Mouse (Mus musculus): Measurements from ENCODE around the gene Map2k4. TPM values are rescaled to one million over a fixed set of nuclear protein-coding genes. Genes with fewer than 3 reads are reported as not detected.

The Map2k4 gene
- polyA plus RNA-seq, 1 experiment = 70.0 TPM

GRCm38 (mm10) chr11:65678824-65679402 lies 109.2 kb downstream of the Map2k4 start:
- no peaks in the 10 kb centered on the region for H3K27me3 ChIP-seq (ENCODE audit: control insufficient read depth, insufficient read depth, low read length, poor library complexity, severe bottlenecking)
- no peak overlapping the region for H3K4me3 ChIP-seq (ENCODE audit: low read depth, low read length)
- H3K9me3 ChIP-seq (replicated peaks; ENCODE audit: control insufficient read depth, insufficient read depth, low read length, poor library complexity, severe bottlenecking) = no peaks in the 10 kb centered on the region
- no peaks in the 10 kb centered on the region for H3K4me1 ChIP-seq (ENCODE audit: control insufficient read depth, insufficient read depth, low read length)
- no peak overlapping the region for H3K9ac ChIP-seq (ENCODE audit: low read depth, poor library complexity, severe bottlenecking)
- no peaks in the 10 kb centered on the region for H3K36me3 ChIP-seq (ENCODE audit: control insufficient read depth, insufficient read depth, low read length, poor library complexity, severe bottlenecking)
- no peak overlapping the region for H3K27ac ChIP-seq (ENCODE audit: insufficient read depth, low read length)
- peak; percentile 11 for TF ChIP-seq CTCF (IDR thresholded peaks at IDR 0.05; ENCODE audit: low read depth, low read length)
- no peak for TF ChIP-seq EP300 (IDR thresholded peaks at IDR 0.05; ENCODE audit: insufficient read depth, low read depth, low read length)

- Histone ChIP-seq H3K27me3 (ENCODE audit: control insufficient read depth, insufficient read depth, low read length, poor library complexity, severe bottlenecking) (no peaks in the 10 kb centered on the region), H3K27ac (ENCODE audit: insufficient read depth, low read length) (no peak overlapping the region), H3K9ac (ENCODE audit: low read depth, poor library complexity, severe bottlenecking) (no peak overlapping the region), H3K4me1 (ENCODE audit: control insufficient read depth, insufficient read depth, low read length) (no peaks in the 10 kb centered on the region), H3K36me3 (ENCODE audit: control insufficient read depth, insufficient read depth, low read length, poor library complexity, severe bottlenecking) (no peaks in the 10 kb centered on the region), H3K4me3 (ENCODE audit: low read depth, low read length) (no peak overlapping the region), H3K9me3 (replicated peaks; ENCODE audit: control insufficient read depth, insufficient read depth, low read length, poor library complexity, severe bottlenecking) (peaks cover 3% of the 10 kb centered on the region; the same call in 1 of the 2 replicates)
- TF ChIP-seq EP300 (IDR thresholded peaks at IDR 0.05; ENCODE audit: insufficient read depth, low read depth, low read length) (no peak), POLR2A (IDR thresholded peaks at IDR 0.05; ENCODE audit: insufficient read depth, low read length) (no peak), CTCF (IDR thresholded peaks at IDR 0.05; ENCODE audit: low read depth, low read length) (no peak)
Measured at GRCm38 (mm10) chr11:65667348-65667969, 120.6 kb downstream of the Map2k4 start.

- H3K27ac ChIP-seq (ENCODE audit: insufficient read depth, low read length) = no peak overlapping the region
- no peak for TF ChIP-seq CTCF (IDR thresholded peaks at IDR 0.05; ENCODE audit: low read depth, low read length)
- TF ChIP-seq POLR2A (IDR thresholded peaks at IDR 0.05; ENCODE audit: insufficient read depth, low read length) = no peak
- TF ChIP-seq EP300 (IDR thresholded peaks at IDR 0.05; ENCODE audit: insufficient read depth, low read depth, low read length) = no peak
Measured at GRCm38 (mm10) chr11:65664903-65665302, 123.2 kb downstream of the Map2k4 start.

DNA sequence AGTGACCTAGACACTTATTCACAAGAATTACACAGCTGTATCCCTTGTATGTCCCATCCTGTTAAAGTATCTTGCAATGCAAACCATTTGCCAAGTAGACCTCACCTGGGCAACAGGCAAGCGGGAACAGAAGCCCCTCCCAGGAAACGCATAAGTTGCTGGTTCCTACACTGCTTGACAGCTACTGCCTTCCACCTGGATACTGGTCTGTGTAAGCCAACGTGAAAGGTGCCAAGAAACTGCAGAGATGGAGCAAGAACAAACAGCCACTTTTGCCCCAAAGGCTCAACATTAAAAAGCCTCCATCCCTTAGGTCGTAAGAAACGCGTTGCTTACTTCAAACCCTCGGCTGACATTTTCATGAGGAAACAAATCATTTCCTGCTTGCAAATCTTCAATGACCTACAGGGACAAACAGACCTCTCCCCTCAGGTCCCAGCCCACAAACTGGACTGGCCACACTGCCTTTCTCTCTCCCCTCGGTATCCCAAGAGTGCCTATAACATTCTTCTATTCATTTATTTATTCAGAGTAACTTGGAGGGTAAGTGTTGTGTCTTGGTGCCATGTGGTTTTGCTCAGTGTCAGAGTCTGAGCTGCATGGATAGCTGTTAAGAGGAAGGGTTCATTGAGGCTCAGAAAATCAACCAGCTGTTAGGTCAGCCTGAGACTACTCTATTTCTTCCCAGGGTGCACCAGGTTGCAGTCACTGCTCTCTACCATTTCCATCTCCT lies 126.1 kb downstream of the Map2k4 start:
- H3K9me3 ChIP-seq (replicated peaks; ENCODE audit: control insufficient read depth, insufficient read depth, low read length, poor library complexity, severe bottlenecking) = peaks cover 5% of the 10 kb centered on the region; the same call in 1 of the 2 replicates
- no peaks in the 10 kb centered on the region for H3K36me3 ChIP-seq (ENCODE audit: control insufficient read depth, insufficient read depth, low read length, poor library complexity, severe bottlenecking)
- TF ChIP-seq EP300 (IDR thresholded peaks at IDR 0.05; ENCODE audit: insufficient read depth, low read depth, low read length) = no peak
- TF ChIP-seq POLR2A (IDR thresholded peaks at IDR 0.05; ENCODE audit: insufficient read depth, low read length) = no peak
- TF ChIP-seq CTCF (IDR thresholded peaks at IDR 0.05; ENCODE audit: low read depth, low read length) = no peak
- no peaks in the 10 kb centered on the region for H3K27me3 ChIP-seq (ENCODE audit: control insufficient read depth, insufficient read depth, low read length, poor library complexity, severe bottlenecking)
- no peak overlapping the region for H3K4me3 ChIP-seq (ENCODE audit: low read depth, low read length)
- H3K4me1 ChIP-seq (ENCODE audit: control insufficient read depth, insufficient read depth, low read length) = no peaks in the 10 kb centered on the region
- no peak overlapping the region for H3K27ac ChIP-seq (ENCODE audit: insufficient read depth, low read length)
- no peak overlapping the region for H3K9ac ChIP-seq (ENCODE audit: low read depth, poor library complexity, severe bottlenecking)

More at GRCm38 (mm10) chr11:65664903-65665302, 123.2 kb downstream of the Map2k4 start:
- no peak overlapping the region for H3K9ac ChIP-seq (ENCODE audit: low read depth, poor library complexity, severe bottlenecking)
- no peaks in the 10 kb centered on the region for H3K36me3 ChIP-seq (ENCODE audit: control insufficient read depth, insufficient read depth, low read length, poor library complexity, severe bottlenecking)
- no peaks in the 10 kb centered on the region for H3K27me3 ChIP-seq (ENCODE audit: control insufficient read depth, insufficient read depth, low read length, poor library complexity, severe bottlenecking)
- no peak overlapping the region for H3K4me3 ChIP-seq (ENCODE audit: low read depth, low read length)
- no peaks in the 10 kb centered on the region for H3K4me1 ChIP-seq (ENCODE audit: control insufficient read depth, insufficient read depth, low read length)
- peaks cover 5% of the 10 kb centered on the region; the same call in 1 of the 2 replicates for H3K9me3 ChIP-seq (replicated peaks; ENCODE audit: control insufficient read depth, insufficient read depth, low read length, poor library complexity, severe bottlenecking)

DNA sequence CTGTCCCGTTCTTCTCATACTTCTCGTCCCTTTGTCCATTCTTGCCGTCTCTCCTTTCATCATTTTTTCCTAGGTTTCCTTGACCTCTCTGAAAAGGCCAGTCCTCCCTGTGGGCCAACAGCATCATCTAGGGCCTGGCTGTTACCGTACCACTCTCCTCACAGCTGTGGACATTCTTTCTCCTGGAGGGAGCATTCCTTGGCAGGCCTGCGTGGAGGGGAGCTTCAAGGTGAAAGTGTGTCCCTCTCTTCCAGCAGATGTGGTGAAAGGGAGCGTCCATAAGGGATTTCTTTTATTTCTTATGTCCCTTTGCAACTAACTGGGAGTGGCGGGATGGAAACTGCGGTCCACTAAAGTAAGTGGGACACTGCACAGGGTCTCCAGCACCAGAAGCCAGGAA lies 134.2 kb downstream of the Map2k4 start:
- no peak overlapping the region for H3K27ac ChIP-seq (ENCODE audit: insufficient read depth, low read length)
- no peaks in the 10 kb centered on the region for H3K4me1 ChIP-seq (ENCODE audit: control insufficient read depth, insufficient read depth, low read length)
- H3K9me3 ChIP-seq (replicated peaks; ENCODE audit: control insufficient read depth, insufficient read depth, low read length, poor library complexity, severe bottlenecking) = no peaks in the 10 kb centered on the region
- no peak overlapping the region for H3K4me3 ChIP-seq (ENCODE audit: low read depth, low read length)
- no peaks in the 10 kb centered on the region for H3K36me3 ChIP-seq (ENCODE audit: control insufficient read depth, insufficient read depth, low read length, poor library complexity, severe bottlenecking)
- no peaks in the 10 kb centered on the region; the same call in 1 of the 2 replicates for H3K27me3 ChIP-seq (ENCODE audit: control insufficient read depth, insufficient read depth, low read length, poor library complexity, severe bottlenecking)
- no peak overlapping the region for H3K9ac ChIP-seq (ENCODE audit: low read depth, poor library complexity, severe bottlenecking)
- TF ChIP-seq EP300 (IDR thresholded peaks at IDR 0.05; ENCODE audit: insufficient read depth, low read depth, low read length) = no peak
- TF ChIP-seq CTCF (IDR thresholded peaks at IDR 0.05; ENCODE audit: low read depth, low read length) = no peak
- no peak for TF ChIP-seq POLR2A (IDR thresholded peaks at IDR 0.05; ENCODE audit: insufficient read depth, low read length)

DNA sequence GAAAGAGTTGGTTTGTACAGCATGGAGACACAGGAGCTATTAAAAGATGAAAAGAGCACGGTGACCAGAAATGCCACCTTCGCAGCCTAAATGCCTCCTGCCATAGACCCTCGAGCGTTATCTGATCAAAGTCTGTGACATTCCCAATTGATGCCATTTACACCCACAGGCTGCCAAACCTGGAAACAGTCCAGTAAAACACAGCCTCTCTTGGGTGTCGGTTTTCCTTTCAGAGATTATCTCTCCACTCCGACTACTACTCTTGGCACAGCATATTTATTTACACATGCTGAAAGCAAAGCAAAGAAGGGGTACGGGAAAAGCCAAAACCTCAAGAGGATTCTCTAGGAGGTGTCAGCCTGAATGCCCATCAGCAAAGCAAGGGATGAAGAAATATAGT lies 136.7 kb downstream of the Map2k4 start:
- H3K4me3 ChIP-seq (ENCODE audit: low read depth, low read length) = no peak overlapping the region
- TF ChIP-seq EP300 (IDR thresholded peaks at IDR 0.05; ENCODE audit: insufficient read depth, low read depth, low read length) = no peak
- no peak for TF ChIP-seq CTCF (IDR thresholded peaks at IDR 0.05; ENCODE audit: low read depth, low read length)
- no peak for TF ChIP-seq POLR2A (IDR thresholded peaks at IDR 0.05; ENCODE audit: insufficient read depth, low read length)
- no peaks in the 10 kb centered on the region for H3K36me3 ChIP-seq (ENCODE audit: control insufficient read depth, insufficient read depth, low read length, poor library complexity, severe bottlenecking)
- H3K4me1 ChIP-seq (ENCODE audit: control insufficient read depth, insufficient read depth, low read length) = no peaks in the 10 kb centered on the region
- H3K27ac ChIP-seq (ENCODE audit: insufficient read depth, low read length) = no peak overlapping the region
- no peaks in the 10 kb centered on the region for H3K9me3 ChIP-seq (replicated peaks; ENCODE audit: control insufficient read depth, insufficient read depth, low read length, poor library complexity, severe bottlenecking)
- H3K9ac ChIP-seq (ENCODE audit: low read depth, poor library complexity, severe bottlenecking) = no peak overlapping the region
- H3K27me3 ChIP-seq (ENCODE audit: control insufficient read depth, insufficient read depth, low read length, poor library complexity, severe bottlenecking) = no peaks in the 10 kb centered on the region; the same call in 1 of the 2 replicates
